Mouse (Mus musculus) kidney, postnatal 10 days (tissue): ENCODE measurements at regions not wholly inside any gene's neighbourhood (a gene's known extent, or its start where the extent isn't known, plus 50 kb on each side); places are given as distances from the start of the nearest gene placed in this dataset.

Source experiments
- DNase-seq: peaks from one replicate; pipeline ENCODE4 v3.0.0; 2021; ENCODE audit warnings: mixed read lengths

GRCm38 (mm10) chr6:126481257-126481656, 54.0 kb downstream of the Kcna5 start:
- DNase-seq, result peak; percentile 62

GRCm38 (mm10) chr6:126477506-126477905, 57.7 kb downstream of the Kcna5 start:
- DNase-seq, result no peak

- DNase-seq, result no peak
Observed at GRCm38 (mm10) chr6:126476758-126477157, 58.5 kb downstream of the Kcna5 start.

GRCm38 (mm10) chr6:126475555-126475954, 59.7 kb downstream of the Kcna5 start:
- no peak for DNase-seq

- no peak for DNase-seq
Observed at GRCm38 (mm10) chr6:126453751-126454150, 81.5 kb downstream of the Kcna5 start.

GRCm38 (mm10) chr6:126445519-126445918, 89.7 kb downstream of the Kcna5 start:
- DNase-seq, result no peak

GRCm38 (mm10) chr6:126440254-126440653, 95.0 kb downstream of the Kcna5 start:
- no peak for DNase-seq

GRCm38 (mm10) chr6:126437976-126438736, 97.1 kb downstream of the Kcna5 start:
- DNase-seq, result no peak

GRCm38 (mm10) chr6:126427208-126427607, 108.0 kb downstream of the Kcna5 start:
- no peak for DNase-seq

GRCm38 (mm10) chr6:126405736-126406135, 129.5 kb downstream of the Kcna5 start:
- DNase-seq, result peak; percentile 80

GRCm38 (mm10) chr6:126404331-126405070, 130.7 kb downstream of the Kcna5 start:
- DNase-seq, result peak; percentile 52

- no peak for DNase-seq
Observed at GRCm38 (mm10) chr6:126399595-126399994, 135.6 kb downstream of the Kcna5 start.

GRCm38 (mm10) chr6:126398641-126399040, 136.6 kb downstream of the Kcna5 start:
- DNase-seq, result peak; percentile 61

GRCm38 (mm10) chr6:126395015-126395414, 140.2 kb downstream of the Kcna5 start:
- DNase-seq, result no peak

- peak; percentile 31 for DNase-seq
Observed at GRCm38 (mm10) chr6:126394111-126394809, 141.0 kb downstream of the Kcna5 start.

- no peak for DNase-seq
Observed at GRCm38 (mm10) chr6:126384210-126385012, 150.8 kb downstream of the Kcna5 start.

- no peak for DNase-seq
Observed at GRCm38 (mm10) chr6:126377216-126377615, 158.0 kb downstream of the Kcna5 start.

- DNase-seq, result no peak
Observed at GRCm38 (mm10) chr6:126374970-126375620, 160.1 kb downstream of the Kcna5 start.

- peak; percentile 82 for DNase-seq
Observed at GRCm38 (mm10) chr6:126371971-126372370, 163.2 kb downstream of the Kcna5 start.

- peak; percentile 12 for DNase-seq
Observed at GRCm38 (mm10) chr6:126371489-126371888, 163.7 kb downstream of the Kcna5 start.

- no peak for DNase-seq
Observed at GRCm38 (mm10) chr6:126365495-126365894, 169.7 kb downstream of the Kcna5 start.

GRCm38 (mm10) chr6:126362331-126362730, 172.9 kb downstream of the Kcna5 start:
- DNase-seq, result no peak
